Mouse (Mus musculus) G1E (cell line): ENCODE results near the gene Rassf5.

Experiments used
- CTCF ChIP-seq: IDR thresholded peaks from 2 replicates; pipeline ENCODE4 v1.5.1; 2012; ENCODE audit warnings: low read depth, low read length, inconsistent platforms, mixed read lengths
- GATA1 ChIP-seq: IDR thresholded peaks from 2 replicates; pipeline ENCODE4 v1.6.1; 2012; ENCODE audit warnings: borderline replicate concordance, low read length, inconsistent platforms, mixed read lengths
- GATA2 ChIP-seq: IDR thresholded peaks from 2 replicates; pipeline ENCODE4 v1.6.1; 2012; ENCODE audit warnings: low read depth, low read length, inconsistent platforms, borderline replicate concordance
- POLR2AphosphoS5 ChIP-seq: IDR thresholded peaks from 2 replicates; pipeline ENCODE4 v1.6.1; 2012; ENCODE audit warnings: low read depth, low read length, inconsistent platforms; ENCODE audit not compliant: insufficient replicate concordance
- TAL1 ChIP-seq: conservative IDR thresholded peaks from 2 replicates; pipeline ENCODE4 v1.6.1; 2012; ENCODE audit warnings: low read depth, low read length, inconsistent platforms, mixed read lengths

- TF ChIP-seq CTCF (no peak), POLR2AphosphoS5 (no peak), GATA1 (no peak), TAL1 (no peak), GATA2 (no peak)
These were observed 49.4 kb downstream of the Rassf5 start for GRCm38 (mm10) chr1:131195653-131196052.
